Mouse (Mus musculus): ENCODE results near the gene Slc45a1.

The Slc45a1 gene

DNA sequence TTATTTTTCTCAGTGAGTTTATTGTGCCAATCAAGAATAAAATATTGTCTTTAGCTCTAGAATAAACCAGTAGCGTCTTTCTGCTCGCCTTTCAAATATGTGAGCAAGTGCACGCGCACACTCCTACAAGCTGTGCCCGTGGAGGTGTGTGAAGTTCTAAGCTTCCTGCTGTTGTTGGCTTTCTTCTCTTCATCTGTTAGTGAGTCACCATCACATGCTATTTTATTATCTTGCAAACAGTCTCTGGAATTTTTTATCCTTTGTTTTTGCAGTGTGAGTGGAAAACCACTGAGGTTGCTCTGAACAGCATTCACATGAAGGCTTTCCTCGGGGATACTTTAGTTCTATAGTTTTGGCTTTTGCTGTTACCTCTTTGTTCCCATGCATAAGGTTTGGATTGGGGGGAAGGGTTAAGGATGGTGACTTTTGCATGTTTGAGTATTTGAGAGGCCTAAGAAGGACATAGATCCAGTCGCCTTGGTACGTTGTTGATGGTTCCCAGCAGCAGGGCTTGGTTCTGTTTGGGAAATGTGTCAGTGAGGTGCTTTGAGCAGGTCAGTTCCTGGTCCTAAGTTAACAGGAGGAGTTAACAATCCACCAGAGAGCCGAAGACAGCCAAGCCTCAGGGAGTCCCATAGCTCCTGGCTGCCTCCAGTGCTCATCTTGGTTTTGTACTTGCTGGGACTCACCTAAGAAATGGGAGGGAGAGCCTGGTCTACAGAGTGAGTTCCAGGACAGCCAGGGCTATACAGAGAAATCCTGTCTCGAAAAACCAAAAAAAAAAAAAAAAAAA, 69.8 kb downstream of the Slc45a1 start:
- DNase-seq (ENCODE audit: low read depth, low spot score), result no peak
